Mouse (Mus musculus): ENCODE measurements around the gene Fzd4.

Fzd4 gene

DNA sequence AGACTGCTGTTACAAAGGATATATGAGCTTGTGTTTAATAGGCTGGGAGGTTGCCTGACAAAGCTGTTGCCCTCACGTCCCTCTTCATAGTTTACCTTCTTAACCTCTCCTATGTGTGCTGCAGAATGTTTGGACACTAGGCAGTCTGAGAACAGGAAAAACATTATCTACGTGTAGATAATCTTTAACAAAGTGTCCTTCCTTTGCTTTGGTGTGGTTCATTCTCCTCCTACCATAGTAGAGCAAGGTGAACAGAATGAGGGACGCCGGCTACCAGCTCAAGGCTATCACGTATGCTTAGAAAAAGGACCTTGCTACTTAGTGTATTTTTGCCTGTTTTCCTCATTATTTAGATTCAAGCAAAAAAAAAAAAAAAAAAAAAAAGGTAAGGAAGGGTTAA lies 24.6 kb downstream of the Fzd4 start:
- no peak for DNase-seq

DNA sequence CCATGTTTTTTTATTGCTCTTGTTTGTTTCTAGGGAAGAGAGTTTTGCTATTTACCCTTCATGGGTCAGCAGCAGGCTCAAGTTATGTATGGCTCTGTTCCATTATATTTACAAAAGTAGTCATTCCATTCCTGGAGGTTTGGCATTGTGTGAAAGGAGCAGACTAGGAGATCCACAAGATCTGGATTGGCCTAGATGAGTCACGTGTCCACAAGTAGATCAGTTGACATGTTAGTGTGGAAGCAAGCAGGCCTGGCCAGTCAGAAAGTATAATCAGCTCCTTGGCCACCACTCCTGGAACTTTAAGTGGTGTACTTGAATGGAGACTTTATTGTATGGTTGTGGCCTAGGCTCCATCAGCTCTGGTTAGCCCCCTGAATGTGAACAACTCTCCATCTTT lies 25.2 kb downstream of the Fzd4 start:
- DNase-seq, result no peak

DNA sequence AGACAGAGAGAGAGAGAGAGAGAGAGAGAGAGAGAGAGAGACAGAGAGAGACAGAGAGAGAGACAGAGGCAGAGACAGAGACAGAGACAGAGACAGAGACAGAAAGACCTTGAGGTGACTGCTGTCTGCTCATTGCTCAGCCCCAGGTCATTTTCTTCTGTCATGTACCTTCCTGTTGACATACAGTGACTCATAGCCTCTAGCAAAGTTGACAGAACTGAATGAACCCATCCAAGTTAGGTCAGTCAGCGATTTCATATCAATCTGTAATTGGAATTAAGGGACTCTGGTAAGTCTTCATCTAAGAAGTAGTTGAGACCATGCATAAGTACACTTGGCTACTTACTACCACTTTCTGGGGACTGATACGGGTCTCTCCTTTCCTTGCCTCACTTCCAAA lies 27.0 kb downstream of the Fzd4 start:
- DNase-seq, result no peak

DNA sequence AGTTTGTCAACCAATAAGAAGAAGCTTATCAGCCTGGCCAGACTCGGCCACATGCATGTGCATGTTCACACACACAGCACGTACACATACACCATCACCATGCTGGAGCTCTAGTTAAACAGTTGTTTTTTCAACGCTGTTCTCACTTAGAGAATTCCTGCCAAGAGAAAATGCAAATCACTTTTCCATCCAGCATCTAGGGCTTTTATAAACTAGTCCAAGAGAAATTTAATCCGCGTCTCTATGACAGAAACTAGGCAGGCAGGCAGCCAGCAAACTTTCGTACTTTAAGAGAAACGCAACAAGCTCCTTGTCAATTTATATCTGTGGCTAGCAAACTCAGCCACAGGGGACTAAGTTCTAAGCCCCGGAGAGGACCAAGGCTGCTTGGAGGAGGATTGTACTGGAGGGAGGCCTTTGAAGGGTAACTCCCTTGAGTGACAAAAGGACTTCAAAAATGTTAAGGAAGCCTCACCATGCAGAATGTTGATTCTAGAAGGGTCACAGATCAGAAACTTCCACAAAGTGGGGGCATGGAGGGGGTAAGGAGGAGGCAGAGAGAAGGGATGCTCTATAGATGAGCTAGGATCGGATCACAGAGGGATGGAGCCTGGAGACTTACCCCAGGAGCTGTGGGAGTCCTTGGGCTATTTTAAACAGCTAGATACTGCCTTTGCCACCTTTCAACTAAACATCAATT lies 29.2 kb downstream of the Fzd4 start:
- DNase-seq, result no peak

DNA sequence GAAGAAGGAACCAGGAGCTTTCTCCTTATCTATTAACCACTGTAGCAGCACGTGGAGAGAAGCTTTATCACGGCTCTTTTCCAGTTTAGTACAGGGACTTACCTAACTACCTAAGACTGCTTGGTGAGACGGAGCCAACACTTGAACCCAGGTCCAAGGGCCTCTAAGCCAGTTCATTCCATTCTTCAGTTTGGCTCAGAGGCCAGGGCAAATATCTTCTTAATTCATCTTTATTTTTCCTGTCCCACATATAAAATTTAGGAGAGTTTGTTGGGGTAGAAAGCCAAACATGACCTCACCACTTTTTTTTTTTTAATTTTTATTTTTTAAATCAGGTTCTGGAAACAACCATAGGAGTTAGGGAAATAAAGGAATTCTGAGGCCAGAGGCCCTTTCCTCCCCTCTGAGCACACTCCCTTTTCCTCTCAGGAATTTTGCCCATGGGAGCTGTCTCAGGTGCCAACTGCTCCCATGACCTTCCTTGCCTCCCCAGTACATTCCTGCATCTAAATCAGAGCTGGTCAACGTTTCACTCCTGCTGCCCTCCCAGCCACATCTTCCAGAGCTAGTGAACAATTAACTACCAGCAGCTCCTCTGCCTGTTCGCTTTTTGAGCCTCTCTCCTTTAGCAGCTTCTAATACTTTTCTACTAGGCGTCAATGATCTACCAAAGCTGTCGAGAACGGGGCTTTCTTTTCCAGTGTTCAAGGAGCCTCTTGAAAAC lies 29.9 kb downstream of the Fzd4 start:
- no peak for DNase-seq

DNA sequence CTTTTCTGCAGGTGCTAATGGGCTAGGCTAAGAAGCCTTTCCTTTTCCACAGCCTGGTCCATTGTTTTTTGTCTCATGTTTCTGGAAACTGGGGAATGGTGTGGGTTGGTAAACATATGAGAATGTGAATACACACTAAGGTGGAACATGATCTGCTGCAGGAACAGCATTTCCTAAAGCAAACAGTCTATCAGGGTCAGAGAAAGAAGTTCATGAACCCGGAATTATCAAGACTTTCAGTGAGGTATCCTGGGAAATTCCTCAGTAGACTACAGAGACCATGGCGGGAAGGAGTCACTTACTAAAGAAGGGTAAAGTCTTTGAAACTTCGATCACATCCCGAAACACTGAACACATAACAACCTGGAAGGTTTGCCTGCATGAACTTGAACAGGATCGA lies 32.2 kb downstream of the Fzd4 start:
- DNase-seq, result no peak

DNA sequence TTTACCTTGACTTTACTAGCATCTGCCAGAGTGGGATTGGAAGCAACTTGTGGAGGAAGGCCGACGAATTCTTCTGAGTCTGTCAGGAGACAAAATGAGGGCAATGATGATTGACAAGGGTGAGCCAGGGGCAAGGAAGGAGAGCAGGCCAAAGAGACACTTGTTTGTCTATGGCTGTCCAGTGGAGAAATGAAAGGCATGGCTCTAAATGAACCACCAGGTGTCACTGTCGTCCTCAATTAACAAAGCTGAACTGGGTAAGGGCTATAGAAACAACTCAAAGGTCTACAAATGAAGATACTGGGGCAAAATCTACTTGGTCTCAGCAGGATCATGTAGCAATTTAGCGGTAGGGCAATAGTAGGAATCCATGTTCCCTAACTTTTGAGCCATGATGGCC lies 33.4 kb downstream of the Fzd4 start:
- peak; percentile 72 for DNase-seq

DNA sequence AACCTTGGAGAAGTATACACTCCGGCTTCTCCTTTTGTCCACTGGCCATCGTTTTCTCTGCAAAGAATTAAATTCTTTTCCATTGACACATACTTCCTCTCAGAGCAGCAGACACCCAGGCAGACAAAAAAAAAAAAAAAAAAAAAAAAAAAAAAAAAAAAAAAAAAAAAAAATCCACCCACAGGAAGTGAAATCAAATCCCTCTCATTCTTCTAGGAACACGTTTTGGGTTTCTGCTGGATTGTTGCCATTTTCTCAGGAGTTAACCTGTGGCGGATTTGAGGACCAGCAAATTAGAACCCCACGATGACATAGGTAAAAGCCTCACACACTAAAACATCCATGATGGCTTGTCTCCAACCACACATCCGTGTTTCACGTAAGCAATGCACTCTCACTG lies 37.1 kb downstream of the Fzd4 start:
- no peak for DNase-seq

DNA sequence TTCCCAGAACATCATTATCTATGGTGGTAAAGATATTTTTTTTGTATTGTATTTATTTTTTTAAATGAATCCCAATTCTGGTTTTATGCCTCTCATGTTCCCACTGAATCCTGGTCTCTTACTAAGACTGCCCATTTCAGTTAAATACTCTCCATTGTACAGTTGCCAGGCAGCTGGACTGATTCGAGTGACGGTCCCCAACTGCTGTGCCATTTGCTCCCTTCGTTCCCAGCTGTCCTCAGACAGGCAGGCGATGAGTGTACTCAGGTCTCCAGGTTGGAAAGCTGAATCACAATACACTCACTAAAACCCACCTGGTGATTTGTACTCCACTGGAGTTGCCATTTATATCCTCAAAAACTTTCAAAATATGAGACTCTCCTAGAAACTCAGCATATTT lies 38.1 kb downstream of the Fzd4 start:
- no peak for DNase-seq

DNA sequence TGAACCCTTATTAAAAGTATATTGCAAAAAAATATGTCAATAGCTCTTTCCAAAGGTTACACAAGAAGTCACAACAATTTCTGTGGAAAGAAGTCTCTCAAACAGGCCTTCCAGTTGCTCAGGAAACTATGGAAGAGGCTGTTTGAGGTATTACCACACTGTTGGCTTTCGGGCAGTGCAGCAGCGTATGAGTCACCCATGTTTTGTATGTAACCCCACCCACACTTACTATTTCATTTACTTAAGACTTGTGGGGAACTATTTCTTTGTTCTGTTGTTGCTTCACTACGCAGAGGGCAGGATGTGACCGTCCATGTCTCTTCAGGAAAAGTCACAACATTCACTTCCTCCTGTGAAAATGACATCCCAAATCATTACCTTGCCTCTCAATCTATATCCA lies 41.0 kb downstream of the Fzd4 start:
- DNase-seq, result no peak

DNA sequence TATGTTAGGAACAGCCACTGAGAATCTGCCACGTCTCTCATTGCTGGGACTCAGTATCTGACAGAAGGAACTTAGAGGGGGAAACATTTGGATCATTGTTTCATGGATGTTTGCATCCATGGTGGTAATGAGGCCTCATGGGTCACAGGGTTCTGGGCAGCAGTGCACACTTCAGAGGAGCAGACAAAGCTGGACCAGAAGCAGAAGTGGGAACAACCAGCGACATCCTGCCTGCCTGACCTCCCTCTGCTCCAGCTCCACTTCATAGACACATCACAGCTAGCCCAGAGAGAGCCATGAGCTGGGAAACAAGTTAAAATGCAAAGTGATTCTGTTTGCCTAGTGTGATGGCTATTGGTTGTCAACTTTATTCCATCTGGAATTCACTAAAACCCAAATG lies 46.2 kb downstream of the Fzd4 start:
- no peak for DNase-seq

DNA sequence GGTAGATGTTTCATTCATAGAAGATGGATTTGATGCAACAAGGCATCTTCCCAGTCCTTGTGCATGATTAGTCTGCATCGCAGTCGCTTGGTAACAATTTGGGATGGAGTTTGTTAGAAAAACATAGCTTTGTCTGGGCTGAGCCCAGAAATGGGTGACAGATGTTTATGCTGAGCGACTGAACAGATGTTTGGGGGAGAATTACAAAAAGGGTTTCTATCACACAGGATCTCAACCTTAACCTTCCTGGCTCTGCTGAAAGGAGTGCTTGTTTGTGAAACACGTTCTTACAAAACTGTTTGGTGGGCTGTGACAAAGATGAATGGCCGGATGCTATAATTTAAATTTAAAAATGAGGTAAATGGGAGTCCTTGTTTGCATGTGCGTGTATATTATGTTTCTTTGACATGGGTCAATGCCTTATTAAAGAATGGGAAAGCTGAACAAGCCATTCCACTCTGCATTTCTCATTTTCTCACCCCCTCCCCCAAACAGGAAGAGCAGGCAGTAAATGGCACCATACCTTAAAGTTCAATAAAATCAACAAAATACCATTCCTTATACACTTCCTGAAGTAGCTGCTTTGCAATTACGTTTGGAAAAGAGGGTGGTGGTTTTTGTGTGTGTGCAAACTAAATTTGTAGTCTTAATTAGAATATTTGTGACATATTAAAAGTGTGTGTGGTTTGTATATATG lies 52.4 kb downstream of the Fzd4 start:
- DNase-seq, result no peak

DNA sequence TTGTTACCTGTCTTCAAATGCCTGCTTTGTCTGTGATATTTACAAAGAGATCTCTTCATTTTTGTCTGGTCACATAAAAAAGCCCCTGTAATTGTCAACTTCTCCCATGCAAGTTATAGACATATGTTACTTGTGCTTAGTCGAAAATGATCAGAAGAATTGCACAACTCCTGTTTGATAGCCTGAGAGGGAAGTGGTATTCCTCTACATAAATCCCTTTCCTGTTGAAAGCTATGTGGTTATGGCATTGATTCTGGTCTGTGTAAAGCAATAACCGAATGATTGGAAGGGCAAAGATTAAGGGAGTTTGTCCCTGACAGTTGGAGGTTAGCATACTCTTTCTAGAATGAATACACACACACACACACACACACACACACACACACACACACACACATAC lies 55.5 kb downstream of the Fzd4 start:
- no peak for DNase-seq

DNA sequence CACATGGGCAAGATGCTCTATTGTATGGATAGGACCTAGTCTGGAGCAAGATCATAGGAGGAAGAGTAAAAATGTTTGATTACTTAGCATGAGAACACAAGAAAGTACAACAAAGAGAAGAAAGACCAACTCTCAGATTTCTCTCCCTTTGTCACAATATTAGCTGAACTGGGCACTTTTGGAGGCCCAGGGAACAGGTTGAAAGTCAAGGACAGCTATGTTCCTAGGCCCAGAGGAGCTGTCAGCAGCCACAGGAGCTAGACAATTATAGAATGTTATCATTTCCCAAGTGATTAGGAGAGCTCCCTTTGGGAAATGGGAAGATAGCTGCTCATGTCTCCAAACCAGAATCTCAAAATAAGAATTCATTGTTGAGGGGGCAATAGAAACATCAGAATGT lies 56.8 kb downstream of the Fzd4 start:
- DNase-seq, result no peak

DNA sequence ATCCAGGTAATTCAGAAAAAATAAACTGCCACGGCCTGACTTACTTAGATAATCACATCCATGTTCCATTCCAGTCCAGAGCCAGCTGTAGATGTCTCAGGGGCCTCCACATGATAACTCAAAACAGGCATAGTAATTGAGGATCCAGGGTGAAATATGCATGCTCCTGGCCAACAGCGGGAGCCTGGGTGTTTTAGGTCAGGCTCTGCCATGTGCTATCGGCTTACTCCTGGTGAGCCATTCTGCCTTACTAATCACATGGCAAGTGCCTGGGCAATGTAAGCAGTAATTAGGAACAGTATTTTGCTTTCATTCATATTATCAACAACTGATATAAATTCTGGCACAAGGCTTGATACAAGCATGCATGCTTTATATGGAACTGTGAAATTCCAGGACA lies 57.2 kb downstream of the Fzd4 start:
- no peak for DNase-seq

Data from retina, postnatal 1 day (tissue).